Mouse (Mus musculus) heart, embryonic 15.5 days (tissue): ENCODE measurements around the gene Chpf2. TPM values are rescaled to one million over a fixed set of nuclear protein-coding genes. Genes with fewer than 3 reads are reported as not detected.

ENCODE experiments used
- ATAC-seq: fragments of 200-750 bp; cut with Nextera tagmentation; replicated peaks from 2 replicates; pipeline ENCODE4 v1.8.0; 2017; ENCODE audit warnings: low read depth, moderate TSS enrichment; ENCODE audit not compliant: insufficient number of reproducible peaks, insufficient read depth, low FRiP score
- H3K27ac ChIP-seq: fragments of 300-500 bp; sonication (generic); 2 replicates; pipeline ENCODE4 v1.5.1; 2015; ENCODE audit warnings: mild to moderate bottlenecking, inconsistent platforms
- H3K27me3 ChIP-seq: fragments of 300-500 bp; sonication (generic); 2 replicates; pipeline ENCODE4 v1.6.1; 2015; ENCODE audit warnings: inconsistent platforms
- H3K36me3 ChIP-seq: fragments of 300-500 bp; sonication (generic); 2 replicates; pipeline ENCODE4 v1.6.1; 2015; ENCODE audit warnings: mild to moderate bottlenecking, inconsistent platforms
- H3K4me1 ChIP-seq: fragments of 300-500 bp; sonication (generic); replicated peaks from 2 replicates; pipeline ENCODE4 v1.6.1; 2015; ENCODE audit warnings: inconsistent platforms
- H3K4me2 ChIP-seq: fragments of 300-500 bp; sonication (generic); 2 replicates; pipeline ENCODE4 v1.6.1; 2015; ENCODE audit warnings: inconsistent platforms, mild to moderate bottlenecking, moderate library complexity
- H3K4me3 ChIP-seq: fragments of 300-500 bp; sonication (generic); 2 replicates; pipeline ENCODE4 v1.5.1; 2015; ENCODE audit warnings: mild to moderate bottlenecking, inconsistent platforms
- H3K9ac ChIP-seq: fragments of 300-500 bp; sonication (generic); 2 replicates; pipeline ENCODE4 v1.6.1; 2015; ENCODE audit warnings: mild to moderate bottlenecking, inconsistent platforms
- H3K9me3 ChIP-seq: fragments of 300-500 bp; sonication (generic); replicated peaks from 2 replicates; pipeline ENCODE4 v1.6.1; 2016; ENCODE audit warnings: inconsistent platforms
- WGBS: fragments of 180-500 bp; shearing (Covaris S2); methylation state at CpG from one replicate; pipeline ENCODE4 v1.1.7; 2015; ENCODE audit warnings: mixed read lengths; 5-methylcytosine and 5-hydroxymethylcytosine counted together
- polyA plus RNA-seq: library from polyadenylated mRNA; unstranded; fragments of >200 nt; fragmentation: Nextera tagmentation; extraction: Ambion mirVana; gene quantifications from 2 replicates; pipeline ENCODE4 v1.2.1, GENCODE M21; 2015

The Chpf2 gene
- polyA plus RNA-seq, 1 experiment from 2014 or later = 13.1 TPM

GRCm38 (mm10) chr5:24592471-24593160, 6.1 kb downstream of the Chpf2 start:
- H3K27me3 ChIP-seq = no peaks in the 10 kb centered on the region
- no peaks in the 10 kb centered on the region for H3K9me3 ChIP-seq
- ATAC-seq = no peak
- no peak overlapping the region for H3K27ac ChIP-seq
- H3K4me3 ChIP-seq = no peak overlapping the region
- H3K4me1 ChIP-seq = peaks cover 30% of the 10 kb centered on the region
- no peak overlapping the region for H3K9ac ChIP-seq
- peaks cover 57% of the 10 kb centered on the region for H3K36me3 ChIP-seq
- H3K4me2 ChIP-seq = peak overlapping the region; percentile 42; the same call in 1 of the 2 replicates
- WGBS = 65% methylated on average over 21 of the region's 21 CpGs

GRCm38 (mm10) chr5:24593230-24593629, 6.7 kb downstream of the Chpf2 start:
- Histone ChIP-seq H3K4me3 (no peak overlapping the region), H3K4me2 (no peak overlapping the region), H3K9ac (no peak overlapping the region), H3K9me3 (no peaks in the 10 kb centered on the region), H3K27me3 (no peaks in the 10 kb centered on the region), H3K36me3 (peaks cover 57% of the 10 kb centered on the region), H3K4me1 (peaks cover 30% of the 10 kb centered on the region), H3K27ac (no peak overlapping the region)
- no peak for ATAC-seq
- WGBS = 79% methylated on average over 10 of the region's 10 CpGs

- no peak overlapping the region for H3K9ac ChIP-seq
- H3K4me3 ChIP-seq = no peak overlapping the region
- H3K27ac ChIP-seq = no peak overlapping the region
- 67% methylated on average over 10 of the region's 10 CpGs for WGBS
- no peak overlapping the region for H3K4me2 ChIP-seq
- no peaks in the 10 kb centered on the region for H3K9me3 ChIP-seq
- H3K27me3 ChIP-seq = no peaks in the 10 kb centered on the region
- peaks cover 35% of the 10 kb centered on the region for H3K4me1 ChIP-seq
- H3K36me3 ChIP-seq = peaks cover 57% of the 10 kb centered on the region
- ATAC-seq = no peak
Measured at GRCm38 (mm10) chr5:24593928-24594327, 7.4 kb downstream of the Chpf2 start.

- no peak for ATAC-seq
- H3K36me3 ChIP-seq = peaks cover 52% of the 10 kb centered on the region
- H3K4me1 ChIP-seq = peaks cover 39% of the 10 kb centered on the region
Measured at GRCm38 (mm10) chr5:24594346-24594745, 7.8 kb downstream of the Chpf2 start.

GRCm38 (mm10) chr5:24595261-24595660, 8.7 kb downstream of the Chpf2 start:
- H3K4me1 ChIP-seq = peaks cover 46% of the 10 kb centered on the region
- H3K27me3 ChIP-seq = no peaks in the 10 kb centered on the region
- ATAC-seq = no peak
- H3K4me2 ChIP-seq = no peak overlapping the region
- H3K4me3 ChIP-seq = no peak overlapping the region
- H3K9me3 ChIP-seq = no peaks in the 10 kb centered on the region
- no peak overlapping the region for H3K9ac ChIP-seq
- peaks cover 50% of the 10 kb centered on the region for H3K36me3 ChIP-seq
- 92% methylated on average over 5 of the region's 5 CpGs for WGBS
- H3K27ac ChIP-seq = no peak overlapping the region

More at GRCm38 (mm10) chr5:24594346-24594745, 7.8 kb downstream of the Chpf2 start:
- Histone ChIP-seq H3K4me3 (no peak overlapping the region), H3K27ac (no peak overlapping the region), H3K27me3 (no peaks in the 10 kb centered on the region), H3K4me2 (no peak overlapping the region), H3K9me3 (no peaks in the 10 kb centered on the region), H3K9ac (no peak overlapping the region)
- WGBS = 84% methylated on average over 5 of the region's 5 CpGs

- H3K4me1 ChIP-seq = peaks cover 52% of the 10 kb centered on the region
- 74% methylated on average over 14 of the region's 14 CpGs for WGBS
- H3K9me3 ChIP-seq = no peaks in the 10 kb centered on the region
- peaks cover 50% of the 10 kb centered on the region for H3K36me3 ChIP-seq
- no peak overlapping the region for H3K9ac ChIP-seq
- H3K27ac ChIP-seq = no peak overlapping the region
- no peak overlapping the region for H3K4me2 ChIP-seq
- H3K27me3 ChIP-seq = no peaks in the 10 kb centered on the region
- ATAC-seq = no peak
- no peak overlapping the region for H3K4me3 ChIP-seq
Measured at GRCm38 (mm10) chr5:24595786-24596380, 9.3 kb downstream of the Chpf2 start.

GRCm38 (mm10) chr5:24596519-24597171, 10.1 kb downstream of the Chpf2 start:
- Histone ChIP-seq H3K4me3 (no peak overlapping the region), H3K9me3 (no peaks in the 10 kb centered on the region), H3K36me3 (peaks cover 45% of the 10 kb centered on the region), H3K9ac (no peak overlapping the region), H3K4me1 (peaks cover 53% of the 10 kb centered on the region), H3K27me3 (no peaks in the 10 kb centered on the region), H3K4me2 (no peak overlapping the region), H3K27ac (no peak overlapping the region)
- WGBS = 43% methylated on average over 11 of the region's 11 CpGs
- no peak for ATAC-seq

GRCm38 (mm10) chr5:24597221-24597728, 10.7 kb downstream of the Chpf2 start:
- no peak overlapping the region for H3K4me2 ChIP-seq
- no peak overlapping the region for H3K27ac ChIP-seq
- peaks cover 39% of the 10 kb centered on the region for H3K36me3 ChIP-seq
- 84% methylated on average over 2 of the region's 2 CpGs for WGBS
- H3K4me1 ChIP-seq = peaks cover 47% of the 10 kb centered on the region
- H3K4me3 ChIP-seq = no peak overlapping the region
- H3K27me3 ChIP-seq = no peaks in the 10 kb centered on the region
- no peak for ATAC-seq
- no peak overlapping the region for H3K9ac ChIP-seq
- H3K9me3 ChIP-seq = no peaks in the 10 kb centered on the region

GRCm38 (mm10) chr5:24597901-24598569, 11.5 kb downstream of the Chpf2 start:
- H3K27me3 ChIP-seq = no peaks in the 10 kb centered on the region
- WGBS = 28% methylated on average over 15 of the region's 15 CpGs
- H3K4me3 ChIP-seq = peak overlapping the region; percentile 56
- H3K9me3 ChIP-seq = no peaks in the 10 kb centered on the region
- peak overlapping the region; percentile 93 for H3K4me2 ChIP-seq
- no peak for ATAC-seq
- peak overlapping the region; percentile 63 for H3K9ac ChIP-seq
- peaks cover 31% of the 10 kb centered on the region for H3K36me3 ChIP-seq
- peaks cover 54% of the 10 kb centered on the region for H3K4me1 ChIP-seq
- peak overlapping the region; percentile 38; the same call in 1 of the 2 replicates for H3K27ac ChIP-seq

- Histone ChIP-seq H3K4me3 (peak overlapping the region; percentile 56), H3K27ac (peak overlapping the region; percentile 38; the same call in 1 of the 2 replicates), H3K36me3 (peaks cover 26% of the 10 kb centered on the region), H3K27me3 (no peaks in the 10 kb centered on the region), H3K9ac (peak overlapping the region; percentile 63), H3K4me2 (peak overlapping the region; percentile 93), H3K4me1 (peaks cover 60% of the 10 kb centered on the region), H3K9me3 (no peaks in the 10 kb centered on the region)
- WGBS = 1% methylated on average over 41 of the region's 41 CpGs
- no peak for ATAC-seq
Measured at GRCm38 (mm10) chr5:24598570-24599006, 12.0 kb downstream of the Chpf2 start.

- H3K9ac ChIP-seq = peak overlapping the region; percentile 63; the same call in 1 of the 2 replicates
- no peaks in the 10 kb centered on the region for H3K27me3 ChIP-seq
- no peak for ATAC-seq
- 18% methylated on average over 8 of the region's 8 CpGs for WGBS
- peaks cover 65% of the 10 kb centered on the region for H3K4me1 ChIP-seq
- peak overlapping the region; percentile 56 for H3K4me3 ChIP-seq
- H3K4me2 ChIP-seq = peak overlapping the region; percentile 93
- peaks cover 20% of the 10 kb centered on the region for H3K36me3 ChIP-seq
- no peaks in the 10 kb centered on the region for H3K9me3 ChIP-seq
- H3K27ac ChIP-seq = no peak overlapping the region
Measured at GRCm38 (mm10) chr5:24599137-24599536, 12.6 kb downstream of the Chpf2 start.
